Mouse (Mus musculus) neural tube, embryonic 14.5 days (tissue): ENCODE results near the gene Casp8ap2. TPM values are rescaled to one million over a fixed set of nuclear protein-coding genes. Genes with fewer than 3 reads are reported as not detected.

ENCODE experiments used
- ATAC-seq: fragments of 200-750 bp; cut with Nextera tagmentation; 2 replicates; pipeline ENCODE4 v1.8.0; 2017; ENCODE audit warnings: low read depth, mild to moderate bottlenecking, moderate TSS enrichment, moderate library complexity
- H3K27ac ChIP-seq: fragments of 300-500 bp; sonication (generic); 2 replicates; pipeline ENCODE4 v1.5.1; 2014; ENCODE audit warnings: low read depth, mild to moderate bottlenecking, control low read depth, low read length, moderate library complexity, mixed read lengths
- H3K27me3 ChIP-seq: fragments of 300-500 bp; sonication (generic); 2 replicates; pipeline ENCODE4 v1.6.1; 2014; ENCODE audit warnings: low read length; ENCODE audit not compliant: control insufficient read depth, insufficient read depth
- H3K36me3 ChIP-seq: fragments of 300-500 bp; sonication (generic); 2 replicates; pipeline ENCODE4 v1.6.1; 2014; ENCODE audit warnings: low read length, mixed read lengths; ENCODE audit not compliant: control insufficient read depth, insufficient read depth
- H3K4me1 ChIP-seq: fragments of 300-500 bp; sonication (generic); 2 replicates; pipeline ENCODE4 v1.6.1; 2014; ENCODE audit warnings: low read length; ENCODE audit not compliant: control insufficient read depth, insufficient read depth
- H3K4me2 ChIP-seq: fragments of 300-500 bp; sonication (generic); 2 replicates; pipeline ENCODE4 v1.6.1; 2014; ENCODE audit warnings: mild to moderate bottlenecking, low read depth, low read length, control low read depth
- H3K4me3 ChIP-seq: fragments of 300-500 bp; sonication (generic); 2 replicates; pipeline ENCODE4 v1.5.1; 2014; ENCODE audit warnings: low read depth, low read length, control low read depth, mixed read lengths
- H3K9ac ChIP-seq: fragments of 300-500 bp; sonication (generic); replicated peaks from 2 replicates; pipeline ENCODE4 v1.6.1; 2014; ENCODE audit warnings: low read depth, mild to moderate bottlenecking, control low read depth, low read length, mixed read lengths
- H3K9me3 ChIP-seq: fragments of 300-500 bp; sonication (generic); 2 replicates; pipeline ENCODE4 v1.6.1; 2016; ENCODE audit warnings: low read length; ENCODE audit not compliant: control insufficient read depth
- WGBS: fragments of 180-500 bp; shearing (Covaris S2); extraction: QIAGEN DNeasy Blood & Tissue Kit; methylation state at CpG from one replicate; pipeline ENCODE4 v1.1.7; 2014; 5-methylcytosine and 5-hydroxymethylcytosine counted together
- polyA plus RNA-seq: library from polyadenylated mRNA; unstranded; fragments of >200 nt; fragmentation: Nextera tagmentation; extraction: Ambion mirVana; gene quantifications from 2 replicates; pipeline ENCODE4 v1.2.1, GENCODE M21; 2014

Gene Casp8ap2
- polyA plus RNA-seq, 1 experiment from 2014 or later = 39.2 TPM

- no peak overlapping the region for H3K9ac ChIP-seq
- H3K36me3 ChIP-seq = peaks cover 4% of the 10 kb centered on the region; the same call in 1 of the 2 replicates
- WGBS = 83% methylated on average over 9 of the region's 9 CpGs
- no peak for ATAC-seq
- H3K27ac ChIP-seq = no peak overlapping the region
- H3K9me3 ChIP-seq = no peaks in the 10 kb centered on the region
- H3K4me3 ChIP-seq = no peak overlapping the region
- no peaks in the 10 kb centered on the region for H3K27me3 ChIP-seq
- no peak overlapping the region for H3K4me2 ChIP-seq
- peaks cover 7% of the 10 kb centered on the region for H3K4me1 ChIP-seq
Measured at GRCm38 (mm10) chr4:32575165-32575564, 40.1 kb upstream of the Casp8ap2 start.

GRCm38 (mm10) chr4:32579850-32580249 lies 35.4 kb upstream of the Casp8ap2 start:
- H3K9ac ChIP-seq = no peak overlapping the region
- H3K4me1 ChIP-seq = no peaks in the 10 kb centered on the region
- H3K9me3 ChIP-seq = no peaks in the 10 kb centered on the region
- H3K4me2 ChIP-seq = no peak overlapping the region
- WGBS = 89% methylated on average over 8 of the region's 8 CpGs
- H3K4me3 ChIP-seq = no peak overlapping the region
- peaks cover 4% of the 10 kb centered on the region; the same call in 1 of the 2 replicates for H3K36me3 ChIP-seq
- no peak overlapping the region for H3K27ac ChIP-seq
- ATAC-seq = no peak
- no peaks in the 10 kb centered on the region for H3K27me3 ChIP-seq

- Histone ChIP-seq H3K9ac (no peak overlapping the region), H3K4me1 (no peaks in the 10 kb centered on the region), H3K4me3 (no peak overlapping the region), H3K36me3 (no peaks in the 10 kb centered on the region; the same call in 1 of the 2 replicates), H3K27ac (no peak overlapping the region), H3K4me2 (no peak overlapping the region), H3K27me3 (no peaks in the 10 kb centered on the region), H3K9me3 (no peaks in the 10 kb centered on the region)
- 27% methylated on average over 6 of the region's 6 CpGs for WGBS
- ATAC-seq = no peak
Measured at GRCm38 (mm10) chr4:32584181-32584580, 31.1 kb upstream of the Casp8ap2 start.

GRCm38 (mm10) chr4:32586596-32586995 lies 28.7 kb upstream of the Casp8ap2 start:
- Histone ChIP-seq H3K4me1 (no peaks in the 10 kb centered on the region), H3K27ac (no peak overlapping the region), H3K4me3 (no peak overlapping the region), H3K9ac (no peak overlapping the region), H3K36me3 (no peaks in the 10 kb centered on the region), H3K27me3 (no peaks in the 10 kb centered on the region), H3K9me3 (no peaks in the 10 kb centered on the region), H3K4me2 (no peak overlapping the region)
- 16% methylated on average over 9 of the region's 9 CpGs for WGBS
- no peak for ATAC-seq

GRCm38 (mm10) chr4:32587543-32587942 lies 27.7 kb upstream of the Casp8ap2 start:
- Histone ChIP-seq H3K4me1 (no peaks in the 10 kb centered on the region), H3K4me2 (no peak overlapping the region), H3K9me3 (no peaks in the 10 kb centered on the region), H3K36me3 (no peaks in the 10 kb centered on the region), H3K27ac (no peak overlapping the region), H3K9ac (no peak overlapping the region), H3K4me3 (no peak overlapping the region), H3K27me3 (no peaks in the 10 kb centered on the region)
- no peak for ATAC-seq
- WGBS = 93% methylated on average over 5 of the region's 5 CpGs

GRCm38 (mm10) chr4:32588237-32588636 lies 27.0 kb upstream of the Casp8ap2 start:
- Histone ChIP-seq H3K9me3 (no peaks in the 10 kb centered on the region), H3K36me3 (no peaks in the 10 kb centered on the region), H3K4me2 (no peak overlapping the region), H3K27me3 (no peaks in the 10 kb centered on the region), H3K9ac (no peak overlapping the region), H3K4me3 (no peak overlapping the region), H3K4me1 (no peaks in the 10 kb centered on the region), H3K27ac (no peak overlapping the region)
- 89% methylated on average over 6 of the region's 6 CpGs for WGBS
- no peak for ATAC-seq

GRCm38 (mm10) chr4:32601135-32601534 lies 14.1 kb upstream of the Casp8ap2 start:
- H3K27me3 ChIP-seq = no peaks in the 10 kb centered on the region
- H3K4me2 ChIP-seq = no peak overlapping the region
- no peak overlapping the region for H3K4me3 ChIP-seq
- WGBS = 34% methylated on average over 12 of the region's 12 CpGs
- no peaks in the 10 kb centered on the region for H3K4me1 ChIP-seq
- no peak for ATAC-seq
- no peak overlapping the region for H3K9ac ChIP-seq
- H3K36me3 ChIP-seq = no peaks in the 10 kb centered on the region
- H3K9me3 ChIP-seq = no peaks in the 10 kb centered on the region
- H3K27ac ChIP-seq = no peak overlapping the region

GRCm38 (mm10) chr4:32602660-32603059 lies 12.6 kb upstream of the Casp8ap2 start, which contains the start of gene Gja10:
Gene Gja10 (minus strand): TSS chr4:32602760.
- H3K4me1 ChIP-seq = no peaks in the 10 kb centered on the region
- 72% methylated on average over 3 of the region's 3 CpGs for WGBS

GRCm38 (mm10) chr4:32621637-32622036 lies 6.4 kb downstream of the Casp8ap2 start:
- ATAC-seq = no peak
- Histone ChIP-seq H3K27ac (no peak overlapping the region), H3K27me3 (no peaks in the 10 kb centered on the region), H3K4me2 (no peak overlapping the region), H3K4me1 (peaks cover under 1% of the 10 kb centered on the region; the same call in 1 of the 2 replicates), H3K9ac (no peak overlapping the region), H3K36me3 (no peaks in the 10 kb centered on the region), H3K4me3 (no peak overlapping the region), H3K9me3 (no peaks in the 10 kb centered on the region)

More at GRCm38 (mm10) chr4:32602660-32603059, 12.6 kb upstream of the Casp8ap2 start, which contains the start of gene Gja10:
- Histone ChIP-seq H3K4me3 (no peak within 1 kb of the TSS), H3K9ac (no peak within 1 kb of the TSS), H3K27me3 (no peaks in the 10 kb centered on the region), H3K9me3 (no peaks in the 10 kb centered on the region), H3K4me2 (no peak within 1 kb of the TSS), H3K27ac (no peak within 1 kb of the TSS), H3K36me3 (no peaks in the 10 kb centered on the region)
- ATAC-seq = no peak
